In the genomic region with DNA sequence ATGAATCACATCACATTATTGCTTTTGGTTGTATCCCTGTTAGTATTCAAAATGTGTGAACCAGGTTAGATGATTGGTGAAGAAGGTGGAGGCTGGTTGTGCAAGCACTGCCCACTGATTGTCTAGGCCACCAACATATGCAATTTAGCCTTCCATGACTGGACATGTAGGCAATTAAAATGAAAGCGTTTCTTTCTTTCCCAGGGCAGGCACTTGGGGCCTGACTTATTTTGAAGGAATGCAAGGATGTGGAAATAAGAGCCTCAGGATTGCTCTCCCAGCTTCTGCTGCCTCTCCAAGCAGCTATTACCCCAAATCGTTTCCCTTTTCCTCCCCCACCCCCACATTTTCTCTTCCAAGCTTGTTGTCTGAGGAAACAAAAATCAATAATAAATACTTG, we compare ENCODE assay signal across 27 mouse cellular contexts. TPM values are rescaled to one million over a fixed set of nuclear protein-coding genes. Genes with fewer than 3 reads are reported as not detected.
DNase-seq lines count a peak whose midpoint lies in the region; ATAC-seq and TF ChIP-seq lines count a peak whose summit lies in the region.
"Had no signal": no experiment of that assay in that cellular context is flagged by ENCODE, and none has a peak within 500 bp of the region (broad histone marks: within the 10 kb centered on the region; RNA-seq: fewer than 3 reads in every experiment).

No protein-coding gene starts in this region.

- no peak overlapping the region for H3K4me2 ChIP-seq in lung, postnatal 0 days (replicated peaks; ENCODE audit: low read depth, low read length)
- no peak overlapping the region for H3K4me2 ChIP-seq in midbrain, postnatal 0 days (ENCODE audit: low read depth, low read length, poor library complexity, severe bottlenecking)
- H3K4me2 ChIP-seq: embryonic facial prominence, embryonic 12.5 days; embryonic facial prominence, embryonic 15.5 days; forebrain, embryonic 13.5 days; hindbrain, embryonic 13.5 days had no signal

- no peak for TF ChIP-seq CTCF in lung, postnatal 0 days (IDR thresholded peaks at IDR 0.05)
- TF ChIP-seq CTCF in C2C12 (IDR thresholded peaks at IDR 0.05; ENCODE audit: control insufficient read depth, insufficient read depth, insufficient read length) = no peak
- no peak for TF ChIP-seq CTCF in embryonic fibroblast, embryonic 13.5 days (IDR thresholded peaks at IDR 0.05; ENCODE audit: borderline replicate concordance, insufficient read depth, low read length)
- no peak for TF ChIP-seq CTCF in midbrain, postnatal 0 days (IDR thresholded peaks at IDR 0.05)

- H3K4me1 ChIP-seq in lung, postnatal 0 days (ENCODE audit: insufficient read depth, low read depth, low read length) = no peaks in the 10 kb centered on the region
- H3K4me1 ChIP-seq in embryonic fibroblast, embryonic 13.5 days (ENCODE audit: control insufficient read depth, insufficient read depth, low read length) = peaks cover 21% of the 10 kb centered on the region
- H3K4me1 ChIP-seq in midbrain, postnatal 0 days (ENCODE audit: insufficient read depth, low read length) = no peaks in the 10 kb centered on the region
- H3K4me1 ChIP-seq: heart, embryonic 10.5 days had no signal

- DNase-seq in lung, postnatal 0 days (ENCODE audit: low spot score) = peak; percentile 32
- DNase-seq in lung, postnatal 14 days = no peak
- DNase-seq in retina, embryonic 14.5 days (ENCODE audit: low spot score) = peak; percentile 20
- no peak for DNase-seq in cerebellum, postnatal 36 days
- DNase-seq in midbrain, postnatal 0 days (ENCODE audit: low spot score) = no peak
- DNase-seq: adrenal gland, adult 2 months; adrenal gland, postnatal 25 days; cerebellum, adult 11-12 months; cerebellum, adult 8-10 months; cerebellum, postnatal 14 days; gastrocnemius, postnatal 10 days; gastrocnemius, postnatal 36 days; heart, adult 2 months had no signal

- no peak for ATAC-seq in lung, postnatal 0 days
- ATAC-seq in midbrain, postnatal 0 days (ENCODE audit: low FRiP score) = no peak
- ATAC-seq in monocyte, adult 5-6 weeks (replicated peaks; ENCODE audit: insufficient number of reproducible peaks, low FRiP score, low TSS enrichment, poor library complexity, severe bottlenecking) = no peak
- ATAC-seq: forebrain, embryonic 13.5 days; forebrain, embryonic 16.5 days; hindbrain, postnatal 0 days; inflammation-experienced regulatory T-cells, adult 6 months; intestine, embryonic 16.5 days had no signal

- no peaks in the 10 kb centered on the region for H3K9me3 ChIP-seq in lung, postnatal 0 days (ENCODE audit: low read length)
- H3K9me3 ChIP-seq in midbrain, postnatal 0 days (ENCODE audit: low read length) = no peaks in the 10 kb centered on the region
- H3K9me3 ChIP-seq: embryonic facial prominence, embryonic 12.5 days; embryonic facial prominence, embryonic 15.5 days; forebrain, embryonic 10.5 days; forebrain, embryonic 13.5 days; heart, embryonic 10.5 days; hindbrain, embryonic 13.5 days had no signal

- no peak overlapping the region for H3K4me3 ChIP-seq in lung, postnatal 0 days (ENCODE audit: low read depth, low read length)
- H3K4me3 ChIP-seq in C2C12 (ENCODE audit: insufficient read depth, poor library complexity, severe bottlenecking) = no peak overlapping the region
- H3K4me3 ChIP-seq in embryonic fibroblast, embryonic 13.5 days (ENCODE audit: insufficient read depth, low read length) = no peak overlapping the region
- no peak overlapping the region for H3K4me3 ChIP-seq in midbrain, postnatal 0 days (ENCODE audit: low read depth, low read length)
- H3K4me3 ChIP-seq: embryonic facial prominence, embryonic 12.5 days; embryonic facial prominence, embryonic 15.5 days; erythroblast, embryonic 14.5 days; forebrain, embryonic 10.5 days; forebrain, embryonic 13.5 days; heart, adult 2 months; heart, embryonic 10.5 days; hindbrain, embryonic 13.5 days had no signal

- no peak for TF ChIP-seq POLR2A in embryonic fibroblast, embryonic 13.5 days (IDR thresholded peaks at IDR 0.05; ENCODE audit: low read depth, low read length)

- H3K36me3 ChIP-seq in lung, postnatal 0 days (ENCODE audit: insufficient read depth, low read length) = no peaks in the 10 kb centered on the region
- no peaks in the 10 kb centered on the region for H3K36me3 ChIP-seq in C2C12 (ENCODE audit: control insufficient read depth, insufficient read depth)
- no peaks in the 10 kb centered on the region for H3K36me3 ChIP-seq in midbrain, postnatal 0 days (ENCODE audit: insufficient read depth, low read length)
- H3K36me3 ChIP-seq: embryonic facial prominence, embryonic 12.5 days; embryonic facial prominence, embryonic 15.5 days; heart, embryonic 10.5 days; hindbrain, embryonic 13.5 days had no signal

- TF ChIP-seq EP300 in lung, postnatal 0 days (IDR thresholded peaks at IDR 0.05) = no peak

- no peak overlapping the region for H3K9ac ChIP-seq in lung, postnatal 0 days (replicated peaks; ENCODE audit: low read depth)
- no peak overlapping the region for H3K9ac ChIP-seq in midbrain, postnatal 0 days (replicated peaks; ENCODE audit: low read length, poor library complexity, severe bottlenecking)
- H3K9ac ChIP-seq: embryonic facial prominence, embryonic 12.5 days; embryonic facial prominence, embryonic 15.5 days; forebrain, embryonic 13.5 days; hindbrain, embryonic 13.5 days had no signal

- no peaks in the 10 kb centered on the region for H3K27me3 ChIP-seq in lung, postnatal 0 days (replicated peaks; ENCODE audit: insufficient read depth, low read length)
- H3K27me3 ChIP-seq in C2C12 (ENCODE audit: control insufficient read depth, insufficient read depth, insufficient read length) = no peaks in the 10 kb centered on the region
- no peaks in the 10 kb centered on the region for H3K27me3 ChIP-seq in midbrain, postnatal 0 days (ENCODE audit: insufficient read depth, low read length)
- H3K27me3 ChIP-seq: embryonic facial prominence, embryonic 12.5 days; embryonic facial prominence, embryonic 15.5 days; forebrain, embryonic 13.5 days; hindbrain, embryonic 13.5 days had no signal

- H3K27ac ChIP-seq in lung, postnatal 0 days (ENCODE audit: low read length) = no peak overlapping the region
- H3K27ac ChIP-seq in embryonic fibroblast, embryonic 13.5 days (ENCODE audit: insufficient read depth, low read length) = peak overlapping the region; percentile 73
- no peak overlapping the region for H3K27ac ChIP-seq in midbrain, postnatal 0 days (ENCODE audit: low read depth, low read length)
- H3K27ac ChIP-seq: embryonic facial prominence, embryonic 12.5 days; embryonic facial prominence, embryonic 15.5 days; forebrain, embryonic 10.5 days; forebrain, embryonic 13.5 days; heart, adult 2 months; heart, embryonic 10.5 days; hindbrain, embryonic 13.5 days; hindbrain, postnatal 0 days had no signal

- WGBS in lung, postnatal 0 days = 49% methylated on average over 2 of the region's 2 CpGs
- WGBS in midbrain, postnatal 0 days = 77% methylated on average over 2 of the region's 2 CpGs

- no peak overlapping the region for H3ac ChIP-seq in C2C12 (ENCODE audit: control insufficient read depth, insufficient read length, low read depth)

- H3K79me2 ChIP-seq in C2C12 (ENCODE audit: control insufficient read depth, insufficient read depth) = peaks cover 60% of the 10 kb centered on the region

- H3K79me3 ChIP-seq in C2C12 (ENCODE audit: low read depth) = peaks cover 11% of the 10 kb centered on the region

TF ChIP-seq in C2C12, 6 proteins besides CTCF, POLR2A, EP300 and RAD21:
- no peak for TF ChIP-seq MYOG (IDR thresholded peaks at IDR 0.05; ENCODE audit: control insufficient read depth, extremely low read depth, insufficient read length)
- TF ChIP-seq CEBPB (IDR thresholded peaks at IDR 0.05; ENCODE audit: low read depth) = peak; percentile 63

RNA-seq across cellular contexts. Expression of gene Fmnl2, which starts 29.6 kb away (rescaled TPM):
- polyA plus RNA-seq in lung, postnatal 0 days (2015; fragmentation: Nextera tagmentation; extraction: Ambion mirVana) = 3.5 and 3.9 TPM in 2 replicates
- 2.6 TPM for polyA plus RNA-seq in C2C12 (2012; fragmentation: generic; extraction: Trizol)
- polyA plus RNA-seq in embryonic fibroblast, embryonic 13.5 days (2011; ENCODE audit: insufficient read length, low read depth, missing spikeins) = 34.0 and 63.0 TPM in 2 replicates
- 27.0 and 32.7 TPM in 2 replicates for total RNA-seq in midbrain, postnatal 0 days (2014; rRNA removed)
- polyA plus RNA-seq in midbrain, postnatal 0 days (2015; fragmentation: Nextera tagmentation; extraction: Ambion mirVana) = 6.9 and 8.4 TPM in 2 replicates
- 0.75 to 1.8 TPM (median 1.4 TPM) in 3 replicates for total RNA-seq in monocyte, adult 5-6 weeks (2017)
- polyA plus RNA-seq: erythroblast, embryonic 14.5 days had no signal

Comparison
In these comparisons a context has a peak if more than half of its experiments do, and no peak if none do; other contexts are left out.
1. DNase-seq: peak in lung, postnatal 0 days (single experiment) and retina, embryonic 14.5 days (single experiment); none in lung, postnatal 14 days (single experiment), cerebellum, postnatal 36 days (0 of 2) and midbrain, postnatal 0 days (single experiment).